Mouse (Mus musculus) heart, embryonic 11.5 days (tissue): ENCODE measurements around the gene Oser1. TPM values are rescaled to one million over a fixed set of nuclear protein-coding genes. Genes with fewer than 3 reads are reported as not detected.

ENCODE experiments used
- ATAC-seq: fragments of 200-750 bp; cut with Nextera tagmentation; replicated peaks from 2 replicates; pipeline ENCODE4 v1.8.0; 2017; ENCODE audit warnings: moderate library complexity; ENCODE audit not compliant: insufficient number of reproducible peaks, low FRiP score, low TSS enrichment
- H3K27ac ChIP-seq: fragments of 300-500 bp; sonication (generic); 2 replicates; pipeline ENCODE4 v1.5.1; 2014; ENCODE audit warnings: mild to moderate bottlenecking, low read depth, low read length
- H3K27me3 ChIP-seq: fragments of 300-500 bp; sonication (generic); 2 replicates; pipeline ENCODE4 v1.6.1; 2014; ENCODE audit warnings: mild to moderate bottlenecking, low read length, mixed read lengths; ENCODE audit not compliant: control insufficient read depth, insufficient read depth
- H3K36me3 ChIP-seq: fragments of 300-500 bp; sonication (generic); 2 replicates; pipeline ENCODE4 v1.6.1; 2014; ENCODE audit warnings: mild to moderate bottlenecking, low read length, moderate library complexity, mixed read lengths; ENCODE audit not compliant: control insufficient read depth, insufficient read depth
- H3K4me1 ChIP-seq: fragments of 300-500 bp; sonication (generic); 2 replicates; pipeline ENCODE4 v1.6.1; 2014; ENCODE audit warnings: low read length; ENCODE audit not compliant: control insufficient read depth, insufficient read depth
- H3K4me2 ChIP-seq: fragments of 300-500 bp; sonication (generic); 2 replicates; pipeline ENCODE4 v1.6.1; 2014; ENCODE audit warnings: mild to moderate bottlenecking, moderate library complexity
- H3K4me3 ChIP-seq: fragments of 300-500 bp; sonication (generic); 2 replicates; pipeline ENCODE4 v1.5.1; 2014; ENCODE audit warnings: low read depth, low read length
- H3K9ac ChIP-seq: fragments of 300-500 bp; sonication (generic); 2 replicates; pipeline ENCODE4 v1.6.1; 2014; ENCODE audit warnings: mild to moderate bottlenecking, low read depth, low read length, moderate library complexity
- H3K9me3 ChIP-seq: fragments of 300-500 bp; sonication (generic); replicated peaks from 2 replicates; pipeline ENCODE4 v1.6.1; 2016; ENCODE audit warnings: low read length; ENCODE audit not compliant: control insufficient read depth
- WGBS: fragments of 180-500 bp; shearing (Covaris S2); extraction: QIAGEN DNeasy Blood & Tissue Kit; methylation state at CpG from one replicate; pipeline ENCODE4 v1.1.7; 2014; ENCODE audit not compliant: insufficient replicate concordance; 5-methylcytosine and 5-hydroxymethylcytosine counted together
- polyA plus RNA-seq: library from polyadenylated mRNA; unstranded; fragments of >200 nt; fragmentation: Nextera tagmentation; extraction: Ambion mirVana; gene quantifications from 2 replicates; pipeline ENCODE4 v1.2.1, GENCODE M21; 2014

Oser1 gene
- polyA plus RNA-seq, 1 experiment from 2014 or later, result 64.1 TPM

- H3K4me1 ChIP-seq, result peaks cover 73% of the 10 kb centered on the region
- no peak overlapping the region for H3K4me2 ChIP-seq
- no peaks in the 10 kb centered on the region for H3K9me3 ChIP-seq
- peaks cover 2% of the 10 kb centered on the region; the same call in 1 of the 2 replicates for H3K36me3 ChIP-seq
- 42% methylated on average over 5 of the region's 5 CpGs for WGBS
- no peak overlapping the region for H3K4me3 ChIP-seq
- no peak overlapping the region for H3K9ac ChIP-seq
- H3K27ac ChIP-seq, result peak overlapping the region; percentile 94
- 0 out of 2 replicates have a peak, but pooled peaks have one; percentile 29 for ATAC-seq
- no peaks in the 10 kb centered on the region for H3K27me3 ChIP-seq
These were observed 65.8 kb downstream of the Oser1 start for GRCm38 (mm10) chr2:163358662-163359061.

GRCm38 (mm10) chr2:163356113-163356840 is 68.2 kb downstream of the Oser1 start:
- H3K9me3 ChIP-seq, result no peaks in the 10 kb centered on the region
- peak overlapping the region; percentile 25 for H3K4me2 ChIP-seq
- H3K4me1 ChIP-seq, result peaks cover 78% of the 10 kb centered on the region
- H3K27me3 ChIP-seq, result no peaks in the 10 kb centered on the region
- peak; percentile 70 for ATAC-seq
- H3K4me3 ChIP-seq, result 0 out of 2 replicates have a peak overlapping the region, but pooled peaks have one; percentile 20
- H3K36me3 ChIP-seq, result no peaks in the 10 kb centered on the region
- peak overlapping the region; percentile 52 for H3K9ac ChIP-seq
- 47% methylated on average over 12 of the region's 12 CpGs for WGBS
- H3K27ac ChIP-seq, result peak overlapping the region; percentile 94

Other genes with a start within 250 kb of the Oser1 start
- gene Tox2, start 221.6 kb downstream of the Oser1 start, polyA plus RNA-seq, result 1.8 and 1.9 TPM in 2 replicates
- 19.5 and 22.7 TPM in 2 replicates for gene Jph2, start 26.7 kb downstream of the Oser1 start, polyA plus RNA-seq
- gene Gdap1l1, start 13.8 kb upstream of the Oser1 start, polyA plus RNA-seq, result 0.31 and 0.64 TPM in 2 replicates
- 11.6 and 14.6 TPM in 2 replicates for gene Fitm2, start 47.9 kb upstream of the Oser1 start, polyA plus RNA-seq
- 0.27 TPM in 1 of 2 replicates, not detected in the other for gene R3hdml, start 67.6 kb upstream of the Oser1 start, polyA plus RNA-seq
- gene Hnf4a, start 82.1 kb upstream of the Oser1 start, polyA plus RNA-seq, result 0.04 and 0.56 TPM in 2 replicates
- 28.2 TPM in 2 replicates for gene Ttpal, start 177.6 kb upstream of the Oser1 start, polyA plus RNA-seq
- gene Serinc3, start 220.4 kb upstream of the Oser1 start, polyA plus RNA-seq, result 77.5 and 79.0 TPM in 2 replicates
- 249 and 252 TPM in 2 replicates for gene Pkig, start 233.7 kb upstream of the Oser1 start, polyA plus RNA-seq